Mouse (Mus musculus) c-Kit-positive CD71-positive TER-119-negative erythroid progenitor cells, embryonic 14.5 days (primary cell): ENCODE measurements around the gene Atg101.

ENCODE experiments used
- DNase-seq: peaks from one replicate; pipeline ENCODE4 v3.0.0-alpha.2; 2013; ENCODE audit warnings: low read depth

Gene Atg101

DNA sequence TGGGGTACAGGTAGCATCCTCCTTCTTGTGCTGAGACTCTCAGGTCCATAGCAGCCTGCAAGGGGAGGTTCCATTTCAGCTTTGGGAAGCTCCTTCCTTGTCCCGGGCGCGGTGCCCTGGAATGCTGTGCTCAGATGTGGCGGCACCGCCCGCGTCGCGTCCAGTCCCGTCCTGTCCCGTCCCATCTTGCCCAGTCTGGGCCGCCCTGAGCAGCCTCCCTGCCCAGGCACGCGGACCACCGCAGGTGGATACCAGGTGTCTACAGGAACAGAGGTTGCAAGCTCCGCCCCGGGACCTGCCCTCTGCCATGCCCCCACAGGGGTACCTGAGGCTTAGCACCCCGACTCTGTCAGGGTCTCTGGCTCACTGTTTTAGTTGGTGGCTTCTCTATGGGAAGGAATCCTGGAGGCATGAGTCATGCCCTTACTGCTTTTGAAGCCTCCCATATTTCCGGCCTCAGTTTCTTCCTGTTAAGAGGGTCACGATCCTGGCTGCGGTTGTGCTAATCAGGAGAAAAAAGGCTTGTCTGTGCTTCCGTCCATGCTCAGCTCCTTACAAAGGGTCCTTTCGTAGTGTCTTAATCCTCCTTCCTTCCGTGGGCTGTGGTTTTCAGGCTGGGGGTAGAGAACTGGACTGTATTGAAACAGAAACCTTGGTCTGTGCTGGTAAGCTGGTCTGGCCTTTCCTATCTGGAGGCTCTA, 52.6 kb downstream of the Atg101 start:
- DNase-seq, result no peak

DNA sequence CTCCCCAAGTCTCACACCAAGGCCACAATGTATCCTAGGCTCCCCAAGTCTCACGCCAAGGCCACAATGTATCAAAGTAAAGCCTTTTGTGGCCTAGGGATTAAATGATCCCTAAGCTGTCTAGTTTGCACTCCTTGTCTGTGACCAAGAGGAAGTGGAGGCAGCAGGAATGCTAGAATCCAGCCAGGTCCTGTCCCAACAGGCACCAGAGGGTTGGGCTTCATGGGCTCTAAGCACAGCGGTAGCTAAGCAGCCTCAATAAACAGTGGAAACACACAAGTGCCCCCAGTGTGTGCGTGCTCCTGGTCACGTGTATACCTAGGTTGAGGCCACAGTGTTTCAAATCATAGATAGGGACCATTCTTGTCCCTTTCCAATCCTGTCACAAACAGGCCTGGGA, 54.3 kb downstream of the Atg101 start:
- DNase-seq, result no peak

DNA sequence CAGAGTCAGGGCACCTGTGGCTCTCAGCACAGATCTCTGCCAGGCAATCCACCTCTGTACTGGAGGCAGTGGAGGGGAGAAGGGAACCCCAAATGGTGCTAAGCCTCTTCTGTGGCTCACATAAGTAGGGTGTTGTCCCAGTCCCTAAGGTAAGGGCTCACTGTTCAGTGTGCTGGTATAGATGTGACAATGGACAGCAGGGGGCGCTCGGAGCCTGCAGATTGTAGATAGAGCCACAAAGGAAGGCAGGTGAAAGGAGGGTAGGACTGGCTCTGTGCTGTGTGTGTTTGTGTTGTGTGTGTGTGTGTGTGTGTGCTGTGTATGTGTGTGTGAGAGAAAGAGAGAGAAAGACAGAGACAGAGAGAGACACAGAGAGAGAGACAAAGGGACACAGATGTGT, 55.5 kb downstream of the Atg101 start:
- peak; percentile 53 for DNase-seq
